Mouse (Mus musculus): Measurements from ENCODE around the gene Artn. TPM values are rescaled to one million over a fixed set of nuclear protein-coding genes. Genes with fewer than 3 reads are reported as not detected.

The Artn gene
- polyA plus RNA-seq, 1 experiment from 2014 or later, result 0.22 TPM

GRCm38 (mm10) chr4:117915489-117916105 lies 14.0 kb downstream of the Artn start:
- H3K4me3 ChIP-seq (ENCODE audit: low read depth, low read length), result peak overlapping the region; percentile 77
- no peaks in the 10 kb centered on the region for H3K9me3 ChIP-seq (replicated peaks; ENCODE audit: control insufficient read depth, low read length)
- no peaks in the 10 kb centered on the region for H3K27me3 ChIP-seq (replicated peaks; ENCODE audit: control insufficient read depth, insufficient read depth, low read length)
- peak overlapping the region; percentile 86 for H3K9ac ChIP-seq (ENCODE audit: low read length)
- 0 out of 2 replicates have a peak, but pooled peaks have one; percentile 1 for ATAC-seq
- H3K36me3 ChIP-seq (ENCODE audit: control insufficient read depth, insufficient read depth, low read length), result peaks cover 17% of the 10 kb centered on the region
- peaks cover 17% of the 10 kb centered on the region for H3K4me1 ChIP-seq (ENCODE audit: control insufficient read depth, insufficient read depth, low read length)
- no peak overlapping the region for H3K27ac ChIP-seq (ENCODE audit: low read depth, low read length)
- DNase-seq (ENCODE audit: low spot score), result peak; percentile 17
- peak overlapping the region; percentile 99 for H3K4me2 ChIP-seq (ENCODE audit: low read length)
- 4% methylated on average over 19 of the region's 19 CpGs for WGBS

GRCm38 (mm10) chr4:117914591-117915442 lies 14.7 kb downstream of the Artn start, which contains the start of gene Ipo13:
TSS of gene Ipo13 (minus strand) at chr4:117914999.
- H3K4me2 ChIP-seq (ENCODE audit: low read length), result peak within 1 kb of the TSS; percentile 99
- DNase-seq (ENCODE audit: low spot score), result peak; percentile 98
- H3K27ac ChIP-seq (ENCODE audit: low read depth, low read length), result peak within 1 kb of the TSS; percentile 75
- peak; percentile 96 for ATAC-seq
- H3K27me3 ChIP-seq (replicated peaks; ENCODE audit: control insufficient read depth, insufficient read depth, low read length), result no peaks in the 10 kb centered on the region
- H3K9ac ChIP-seq (ENCODE audit: low read length), result peak within 1 kb of the TSS; percentile 86
- no peaks in the 10 kb centered on the region for H3K9me3 ChIP-seq (replicated peaks; ENCODE audit: control insufficient read depth, low read length)
- H3K4me1 ChIP-seq (ENCODE audit: control insufficient read depth, insufficient read depth, low read length), result peaks cover 19% of the 10 kb centered on the region
- peaks cover 17% of the 10 kb centered on the region for H3K36me3 ChIP-seq (ENCODE audit: control insufficient read depth, insufficient read depth, low read length)
- peak within 1 kb of the TSS; percentile 77 for H3K4me3 ChIP-seq (ENCODE audit: low read depth, low read length)
- under 1% methylated on average over 49 of the region's 61 CpGs for WGBS

GRCm38 (mm10) chr4:117914031-117914430 lies 15.5 kb downstream of the Artn start:
- no peak for DNase-seq (ENCODE audit: low spot score)
- Histone ChIP-seq H3K9ac (ENCODE audit: low read length) (peak overlapping the region; percentile 86), H3K4me1 (ENCODE audit: control insufficient read depth, insufficient read depth, low read length) (peaks cover 27% of the 10 kb centered on the region), H3K36me3 (ENCODE audit: control insufficient read depth, insufficient read depth, low read length) (peaks cover 17% of the 10 kb centered on the region), H3K4me2 (ENCODE audit: low read length) (peak overlapping the region; percentile 99), H3K4me3 (ENCODE audit: low read depth, low read length) (peak overlapping the region; percentile 77), H3K27me3 (replicated peaks; ENCODE audit: control insufficient read depth, insufficient read depth, low read length) (no peaks in the 10 kb centered on the region), H3K9me3 (replicated peaks; ENCODE audit: control insufficient read depth, low read length) (no peaks in the 10 kb centered on the region), H3K27ac (ENCODE audit: low read depth, low read length) (peak overlapping the region; percentile 75; the same call in 1 of the 2 replicates)
- 14% methylated on average over 8 of the region's 8 CpGs for WGBS
- no peak for ATAC-seq

GRCm38 (mm10) chr4:117913421-117913820 lies 16.1 kb downstream of the Artn start:
- Histone ChIP-seq H3K9me3 (replicated peaks; ENCODE audit: control insufficient read depth, low read length) (no peaks in the 10 kb centered on the region), H3K27ac (ENCODE audit: low read depth, low read length) (0 out of 2 replicates have a peak overlapping the region, but pooled peaks have one; percentile 21), H3K27me3 (replicated peaks; ENCODE audit: control insufficient read depth, insufficient read depth, low read length) (no peaks in the 10 kb centered on the region), H3K4me1 (ENCODE audit: control insufficient read depth, insufficient read depth, low read length) (peaks cover 33% of the 10 kb centered on the region), H3K9ac (ENCODE audit: low read length) (peak overlapping the region; percentile 86), H3K36me3 (ENCODE audit: control insufficient read depth, insufficient read depth, low read length) (peaks cover 17% of the 10 kb centered on the region), H3K4me3 (ENCODE audit: low read depth, low read length) (peak overlapping the region; percentile 77), H3K4me2 (ENCODE audit: low read length) (peak overlapping the region; percentile 99)
- 29% methylated on average over 3 of the region's 3 CpGs for WGBS
- ATAC-seq (no peak), DNase-seq (ENCODE audit: low spot score) (peak; percentile 8)

GRCm38 (mm10) chr4:117912685-117913273 lies 16.8 kb downstream of the Artn start:
- Histone ChIP-seq H3K9ac (ENCODE audit: low read length) (peak overlapping the region; percentile 86), H3K27me3 (replicated peaks; ENCODE audit: control insufficient read depth, insufficient read depth, low read length) (no peaks in the 10 kb centered on the region), H3K36me3 (ENCODE audit: control insufficient read depth, insufficient read depth, low read length) (peaks cover 17% of the 10 kb centered on the region), H3K4me2 (ENCODE audit: low read length) (peak overlapping the region; percentile 99), H3K27ac (ENCODE audit: low read depth, low read length) (no peak overlapping the region), H3K4me3 (ENCODE audit: low read depth, low read length) (0 out of 2 replicates have a peak overlapping the region, but pooled peaks have one; percentile 77), H3K9me3 (replicated peaks; ENCODE audit: control insufficient read depth, low read length) (no peaks in the 10 kb centered on the region), H3K4me1 (ENCODE audit: control insufficient read depth, insufficient read depth, low read length) (peaks cover 34% of the 10 kb centered on the region)
- DNase-seq (ENCODE audit: low spot score) (no peak), ATAC-seq (no peak)
- 69% methylated on average over 7 of the region's 7 CpGs for WGBS

- 0 out of 2 replicates have a peak overlapping the region, but pooled peaks have one; percentile 99 for H3K4me2 ChIP-seq (ENCODE audit: low read length)
- H3K4me1 ChIP-seq (ENCODE audit: control insufficient read depth, insufficient read depth, low read length), result peaks cover 34% of the 10 kb centered on the region
- DNase-seq (ENCODE audit: low spot score) (no peak), ATAC-seq (no peak)
- peaks cover 17% of the 10 kb centered on the region for H3K36me3 ChIP-seq (ENCODE audit: control insufficient read depth, insufficient read depth, low read length)
- H3K9ac ChIP-seq (ENCODE audit: low read length), result no peak overlapping the region
- no peaks in the 10 kb centered on the region for H3K27me3 ChIP-seq (replicated peaks; ENCODE audit: control insufficient read depth, insufficient read depth, low read length)
- H3K4me3 ChIP-seq (ENCODE audit: low read depth, low read length), result no peak overlapping the region
- no peaks in the 10 kb centered on the region for H3K9me3 ChIP-seq (replicated peaks; ENCODE audit: control insufficient read depth, low read length)
- WGBS, result 91% methylated on average over 13 of the region's 13 CpGs
- no peak overlapping the region for H3K27ac ChIP-seq (ENCODE audit: low read depth, low read length)
Observed at GRCm38 (mm10) chr4:117912131-117912561, 17.4 kb downstream of the Artn start.

- Histone ChIP-seq H3K9me3 (replicated peaks; ENCODE audit: control insufficient read depth, low read length) (no peaks in the 10 kb centered on the region), H3K4me3 (ENCODE audit: low read depth, low read length) (0 out of 2 replicates have a peak overlapping the region, but pooled peaks have one; percentile 2), H3K36me3 (ENCODE audit: control insufficient read depth, insufficient read depth, low read length) (peaks cover 41% of the 10 kb centered on the region), H3K27ac (ENCODE audit: low read depth, low read length) (peak overlapping the region; percentile 77), H3K4me2 (ENCODE audit: low read length) (peak overlapping the region; percentile 42), H3K4me1 (ENCODE audit: control insufficient read depth, insufficient read depth, low read length) (peaks cover 29% of the 10 kb centered on the region), H3K27me3 (replicated peaks; ENCODE audit: control insufficient read depth, insufficient read depth, low read length) (no peaks in the 10 kb centered on the region), H3K9ac (ENCODE audit: low read length) (peak overlapping the region; percentile 44)
- WGBS, result 51% methylated on average over 8 of the region's 8 CpGs
- ATAC-seq, result peak; percentile 90
- peak; percentile 89 for DNase-seq (ENCODE audit: low spot score)
Observed at GRCm38 (mm10) chr4:117908834-117909453, 20.6 kb downstream of the Artn start.

GRCm38 (mm10) chr4:117906196-117906595 lies 23.4 kb downstream of the Artn start:
- Histone ChIP-seq H3K4me1 (ENCODE audit: control insufficient read depth, insufficient read depth, low read length) (peaks cover 16% of the 10 kb centered on the region), H3K27ac (ENCODE audit: low read depth, low read length) (no peak overlapping the region), H3K4me3 (ENCODE audit: low read depth, low read length) (no peak overlapping the region), H3K9me3 (replicated peaks; ENCODE audit: control insufficient read depth, low read length) (no peaks in the 10 kb centered on the region), H3K27me3 (replicated peaks; ENCODE audit: control insufficient read depth, insufficient read depth, low read length) (no peaks in the 10 kb centered on the region), H3K4me2 (ENCODE audit: low read length) (no peak overlapping the region), H3K36me3 (ENCODE audit: control insufficient read depth, insufficient read depth, low read length) (peaks cover 58% of the 10 kb centered on the region), H3K9ac (ENCODE audit: low read length) (no peak overlapping the region)
- 89% methylated on average over 3 of the region's 3 CpGs for WGBS
- DNase-seq (ENCODE audit: low spot score), result no peak
- no peak for ATAC-seq
